Mouse (Mus musculus) heart, adult 18-20 months (tissue): ENCODE measurements around the gene Ufsp1. TPM values are rescaled to one million over a fixed set of nuclear protein-coding genes. Genes with fewer than 3 reads are reported as not detected.
A peak's percentile ranks its signal among the peaks of the same experiment; 100 is the strongest.

Source experiments
- DNase-seq, 2 experiments: peaks; one replicate each; pipeline ENCODE4 v3.0.0; 2021 to 2022; ENCODE audit warnings: mixed read lengths in 1 of 2
- total RNA-seq, 2 experiments: library from RNA; stranded (reverse); gene quantifications; 2 replicates each; pipeline ENCODE4 v1.2.3; 2021

The Ufsp1 gene
- total RNA-seq, 2 experiments from 2014 or later, result 8.1 to 10.7 TPM

DNA sequence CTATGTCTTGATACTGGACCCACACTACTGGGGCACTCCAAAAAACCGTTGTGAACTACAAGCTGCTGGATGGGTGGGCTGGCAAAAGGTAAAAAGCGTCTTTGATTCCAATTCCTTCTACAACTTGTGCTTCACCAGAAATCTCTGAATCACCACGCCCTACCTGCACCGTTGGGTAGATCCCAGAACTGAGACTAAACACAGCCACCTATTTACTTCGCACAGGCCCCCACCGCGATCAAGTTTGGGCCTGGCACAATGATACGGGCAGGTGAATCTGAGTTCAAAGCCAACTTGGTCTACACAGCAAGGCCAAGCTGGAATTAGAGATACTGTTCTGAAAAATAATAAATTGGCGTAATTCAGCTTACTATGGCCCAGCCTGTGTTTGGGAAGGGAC is 867 bp downstream of the Ufsp1 start:
- no peak for DNase-seq

DNA sequence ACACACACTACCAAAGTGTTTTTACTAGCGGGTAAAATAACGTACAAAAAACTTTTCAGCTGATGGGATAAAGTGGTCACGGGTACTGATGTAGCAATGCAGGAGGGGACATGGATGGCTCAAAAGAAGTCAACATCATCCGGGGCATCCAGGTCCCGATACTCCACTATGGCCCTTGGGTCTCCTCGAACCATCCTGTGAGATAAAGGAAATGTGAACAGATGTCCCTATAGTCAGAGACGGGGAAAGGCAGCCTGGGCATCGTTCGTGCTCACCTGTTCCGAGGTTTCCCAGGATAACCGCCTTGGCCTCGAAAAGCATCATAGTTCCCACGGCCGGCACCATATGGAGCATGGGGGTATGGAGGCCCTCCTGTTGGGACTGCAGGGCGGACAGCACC is 1.3 kb downstream of the Ufsp1 start:
- peak in 1 of 2 experiments; percentile 3 for DNase-seq

DNA sequence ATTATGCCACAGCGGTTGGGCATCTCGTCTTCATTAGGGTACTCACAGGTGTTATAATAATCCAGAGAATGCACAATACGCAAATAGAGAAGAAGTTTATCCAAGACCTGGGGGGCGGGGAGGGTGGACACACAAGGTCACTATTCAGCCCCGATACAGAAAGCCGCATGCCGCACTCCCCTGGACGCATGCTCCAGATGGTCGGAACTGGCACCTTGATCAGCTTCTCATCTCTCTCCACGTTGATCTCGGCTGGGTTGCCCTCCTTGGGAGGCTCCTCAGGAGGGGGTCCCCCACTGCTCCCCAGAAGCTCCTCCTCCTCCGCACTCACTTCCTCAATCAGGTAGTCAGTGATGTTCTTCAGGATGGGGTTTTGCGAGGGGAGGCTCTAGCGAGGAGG is 2.7 kb downstream of the Ufsp1 start:
- DNase-seq, result no peak

DNA sequence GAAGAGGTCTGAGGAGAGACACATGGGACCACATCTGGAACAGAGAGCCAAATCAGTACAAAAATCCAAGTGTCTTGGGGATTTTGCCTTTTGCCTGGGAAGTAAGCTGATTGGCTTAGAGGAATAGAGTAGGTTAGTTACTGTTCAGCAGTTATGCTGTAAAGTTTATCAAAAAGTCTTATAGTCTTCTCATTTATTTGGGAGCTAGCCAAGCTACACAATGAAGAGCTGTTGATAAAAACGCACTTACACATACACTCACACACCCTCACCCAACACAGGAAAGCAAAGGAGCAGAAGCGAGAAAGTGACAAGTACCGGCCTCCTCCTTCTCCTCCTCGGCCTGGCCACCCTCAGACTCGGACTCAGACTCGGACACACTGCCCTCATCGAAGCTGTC is 4.8 kb downstream of the Ufsp1 start:
- DNase-seq, result no peak

DNA sequence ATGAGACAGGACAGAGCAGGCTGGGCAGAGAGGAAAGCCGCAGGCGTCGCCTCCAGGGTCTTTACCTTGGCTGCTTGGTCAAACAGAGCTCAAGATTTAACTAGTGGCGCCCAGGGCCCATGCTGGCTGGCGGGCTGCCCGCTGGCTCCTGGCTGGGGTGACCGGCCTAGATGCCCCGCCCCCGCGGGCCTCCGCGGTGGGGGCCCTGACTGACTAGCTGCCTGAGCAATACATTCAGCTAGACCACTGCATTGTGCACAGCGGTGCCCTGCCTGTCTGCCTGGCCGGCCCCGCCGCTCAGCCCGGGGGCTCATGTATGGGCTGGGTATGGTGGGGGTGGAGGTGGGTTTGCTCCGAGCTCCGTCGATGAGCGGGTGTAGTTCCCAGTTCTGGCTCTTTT is 6.8 kb downstream of the Ufsp1 start:
- DNase-seq, result no peak

DNA sequence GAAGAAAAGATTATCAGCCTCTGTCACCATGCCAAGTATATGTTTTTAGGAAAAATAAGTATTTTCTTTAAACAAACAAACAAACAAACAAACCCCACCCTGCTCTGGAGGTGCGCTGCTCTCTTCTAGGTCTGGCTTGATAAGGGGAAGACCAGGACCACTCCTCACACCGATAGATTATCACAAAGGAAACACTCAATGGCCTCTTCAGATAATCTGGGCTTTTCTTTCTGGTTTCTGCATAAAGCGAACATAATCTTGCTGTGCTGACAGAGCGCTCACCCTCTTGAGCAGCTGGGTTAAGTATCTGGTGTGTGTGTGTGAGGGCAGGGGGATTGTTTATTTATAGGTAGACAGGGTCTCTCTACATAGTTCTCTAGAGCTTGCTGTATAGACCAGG is 9.2 kb downstream of the Ufsp1 start:
- no peak for DNase-seq

DNA sequence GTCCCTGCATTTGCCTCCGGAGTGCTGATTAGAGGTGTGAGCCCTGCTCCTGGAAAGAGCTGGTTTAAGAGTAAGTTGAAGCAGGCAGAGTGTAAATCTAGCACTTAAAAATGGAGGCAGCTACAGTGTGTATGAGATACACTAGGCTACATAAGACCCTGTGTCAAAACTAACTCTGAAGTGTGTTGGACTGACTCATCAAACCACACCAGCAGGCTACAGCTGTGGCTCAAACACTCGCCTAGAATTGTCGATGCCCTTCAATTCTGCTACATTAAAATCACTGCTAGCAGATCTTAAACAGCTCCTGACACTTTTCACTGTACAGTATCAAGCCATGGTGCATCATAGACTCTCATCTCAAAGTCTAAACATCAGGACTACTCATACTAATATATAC is 9.7 kb downstream of the Ufsp1 start:
- DNase-seq, result no peak

DNA sequence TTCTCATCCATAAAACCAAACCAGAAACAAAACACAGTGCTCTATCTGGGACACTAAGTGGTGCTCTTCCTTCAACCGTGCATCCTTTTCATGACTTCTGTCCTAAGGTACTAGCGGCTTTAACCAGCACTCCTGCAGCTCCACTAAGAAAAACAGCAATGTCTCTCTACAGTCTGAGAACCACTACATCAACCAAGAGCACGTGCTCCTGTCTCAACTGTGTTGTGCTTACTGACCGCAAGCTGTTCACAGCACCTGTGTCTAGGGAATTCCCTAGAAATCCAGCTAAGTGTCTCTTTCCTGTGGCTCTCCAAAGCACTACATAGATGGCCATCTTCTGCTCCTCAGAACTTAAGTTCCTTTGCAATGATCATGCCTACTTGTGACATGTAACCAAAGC is 10.4 kb downstream of the Ufsp1 start:
- DNase-seq, result no peak

DNA sequence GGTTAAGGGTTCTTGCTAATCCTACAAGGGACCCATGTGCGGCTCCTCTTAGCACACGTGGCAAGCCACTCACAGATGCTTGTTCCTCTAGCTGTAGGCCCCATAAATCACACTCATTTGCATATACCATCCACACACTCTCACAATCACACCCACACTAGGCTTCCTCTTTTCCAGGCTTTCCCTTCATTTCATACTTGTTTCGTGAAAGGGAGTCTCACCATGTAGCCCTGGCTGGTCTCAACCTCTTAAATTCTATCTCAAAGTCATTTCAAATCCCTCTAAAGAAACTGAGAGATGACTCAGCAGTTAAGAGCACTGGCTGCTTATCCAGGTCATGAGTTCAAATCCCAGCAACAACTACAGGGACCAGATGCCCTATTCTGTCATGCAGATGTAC is 11.4 kb downstream of the Ufsp1 start:
- DNase-seq, result no peak

DNA sequence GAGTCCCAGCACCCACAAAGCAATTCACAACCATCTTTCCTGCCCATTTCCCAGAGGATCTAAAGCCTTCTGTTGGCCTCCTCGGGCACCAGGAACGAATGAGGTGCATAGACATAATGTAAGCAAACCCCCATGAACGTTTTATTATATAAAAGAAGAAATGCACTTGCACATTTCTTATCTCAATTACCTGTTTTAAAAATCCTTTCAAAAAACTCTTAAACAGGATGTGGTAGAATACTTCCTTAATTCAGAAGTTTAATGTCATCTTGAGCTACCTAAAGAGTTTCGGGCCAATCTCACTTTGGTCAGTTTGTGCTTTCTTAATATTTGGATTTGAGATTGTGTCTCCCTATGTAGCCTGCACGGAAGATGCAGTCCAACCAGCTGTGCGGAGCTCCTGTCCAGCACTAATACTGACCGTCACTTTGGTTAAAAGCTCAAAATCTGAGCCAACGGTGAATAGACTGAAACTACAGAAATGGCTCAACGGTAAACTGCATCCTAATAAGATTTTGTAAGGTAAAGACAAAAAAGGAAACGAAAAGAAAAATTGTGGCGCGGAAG is 12.1 kb downstream of the Ufsp1 start:
- DNase-seq, result no peak

DNA sequence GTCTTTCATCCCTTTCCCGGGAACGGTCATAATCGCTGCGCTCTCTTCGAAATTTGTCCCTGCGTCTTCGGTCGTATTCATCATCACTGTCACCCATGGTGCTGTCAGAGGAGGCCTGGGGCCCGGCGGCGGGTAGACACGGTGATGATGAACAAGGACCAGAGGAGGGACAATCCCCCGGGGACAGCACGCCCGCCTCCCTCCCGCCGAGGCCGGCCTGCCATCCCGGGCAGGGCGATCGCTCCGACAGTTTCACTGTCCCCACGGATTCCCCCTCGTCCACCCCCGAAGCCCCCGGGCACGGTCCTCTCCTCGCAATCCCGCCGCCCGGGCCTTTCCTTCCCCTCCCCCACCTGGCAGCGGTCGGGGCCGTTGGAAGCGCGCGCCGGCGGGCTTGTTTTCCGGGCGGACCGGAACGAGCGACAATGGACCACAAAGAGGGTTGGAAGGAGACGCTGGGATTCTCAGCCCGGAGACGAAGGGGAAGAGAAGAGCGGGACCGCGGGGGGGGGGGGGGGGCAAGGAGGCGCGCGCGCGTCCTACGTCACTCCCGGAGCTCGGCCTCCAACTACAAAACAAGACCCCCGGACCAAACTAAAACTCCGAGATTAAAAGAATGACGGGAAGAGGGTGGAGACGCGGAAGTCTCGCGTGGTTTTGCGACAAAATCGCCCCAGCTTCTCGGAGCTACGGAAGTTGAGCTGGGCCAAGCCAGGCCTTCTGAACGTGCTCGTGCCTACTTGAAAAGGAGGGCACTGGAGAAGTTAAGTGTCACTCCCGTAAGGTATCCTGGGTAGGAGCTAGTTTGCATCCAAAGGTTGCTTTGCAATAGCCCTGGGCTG is 12.9 kb downstream of the Ufsp1 start, which contains the start of gene Srrt:
Srrt (minus strand) TSS at position 604 of the 842 bp plus-strand sequence.
- peak; percentile 95 for DNase-seq

DNA sequence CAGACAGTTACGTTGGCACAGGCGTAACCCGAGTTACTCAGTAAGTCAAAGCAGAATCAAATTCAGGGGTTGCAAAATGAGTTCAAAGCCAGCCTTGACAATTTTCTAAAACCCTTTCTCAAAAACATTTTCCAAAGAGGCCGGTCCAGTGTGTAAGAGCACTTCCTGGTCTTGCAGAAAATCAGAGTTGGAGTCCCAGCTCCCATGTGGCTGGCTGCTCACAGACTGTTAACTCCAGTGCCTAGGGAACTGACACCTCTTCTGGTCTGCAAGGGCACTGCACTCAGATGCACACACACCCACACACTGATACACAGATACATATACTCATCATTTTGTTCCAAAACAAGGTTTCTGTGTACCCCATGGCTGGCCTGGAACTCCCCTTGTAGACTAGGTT is 13.9 kb downstream of the Ufsp1 start:
- DNase-seq, result no peak

DNA sequence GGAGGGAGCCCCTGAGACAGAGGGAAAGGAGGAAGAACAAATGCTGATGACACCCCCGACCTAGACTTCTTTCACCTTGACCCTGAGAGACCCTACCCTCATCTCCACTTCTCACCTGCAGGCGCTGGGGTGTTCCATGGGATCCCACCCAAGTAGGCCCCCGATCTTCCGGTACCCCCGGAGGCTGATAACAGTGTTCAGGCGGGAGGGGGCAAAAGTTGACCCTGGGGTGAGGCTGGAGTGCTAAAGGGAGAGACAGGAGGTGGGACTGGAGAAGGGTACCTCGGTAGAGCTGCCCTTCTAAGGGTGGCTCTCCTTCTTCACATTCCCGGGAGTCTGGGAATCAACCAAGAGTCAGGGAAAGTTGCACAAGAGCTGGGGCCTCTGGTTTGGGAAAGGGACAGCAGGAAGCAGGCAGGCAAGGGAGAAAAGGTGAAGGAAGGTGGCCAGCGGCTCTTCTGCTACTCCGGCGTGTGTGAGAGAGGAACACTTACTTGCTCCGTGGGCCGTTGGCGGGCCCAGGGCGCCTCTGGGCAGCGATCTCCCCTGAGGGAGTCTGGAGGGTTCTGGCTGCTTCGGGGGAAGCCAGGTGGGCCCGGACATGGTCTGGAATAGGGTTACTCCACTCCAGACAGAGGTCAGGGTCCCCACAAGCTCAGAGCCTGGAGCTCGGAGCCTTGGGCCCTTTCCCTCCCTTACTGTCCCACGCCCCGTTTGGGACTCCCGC is 19.2 kb downstream of the Ufsp1 start:
- DNase-seq, result peak in 1 of 2 experiments; percentile 27

DNA sequence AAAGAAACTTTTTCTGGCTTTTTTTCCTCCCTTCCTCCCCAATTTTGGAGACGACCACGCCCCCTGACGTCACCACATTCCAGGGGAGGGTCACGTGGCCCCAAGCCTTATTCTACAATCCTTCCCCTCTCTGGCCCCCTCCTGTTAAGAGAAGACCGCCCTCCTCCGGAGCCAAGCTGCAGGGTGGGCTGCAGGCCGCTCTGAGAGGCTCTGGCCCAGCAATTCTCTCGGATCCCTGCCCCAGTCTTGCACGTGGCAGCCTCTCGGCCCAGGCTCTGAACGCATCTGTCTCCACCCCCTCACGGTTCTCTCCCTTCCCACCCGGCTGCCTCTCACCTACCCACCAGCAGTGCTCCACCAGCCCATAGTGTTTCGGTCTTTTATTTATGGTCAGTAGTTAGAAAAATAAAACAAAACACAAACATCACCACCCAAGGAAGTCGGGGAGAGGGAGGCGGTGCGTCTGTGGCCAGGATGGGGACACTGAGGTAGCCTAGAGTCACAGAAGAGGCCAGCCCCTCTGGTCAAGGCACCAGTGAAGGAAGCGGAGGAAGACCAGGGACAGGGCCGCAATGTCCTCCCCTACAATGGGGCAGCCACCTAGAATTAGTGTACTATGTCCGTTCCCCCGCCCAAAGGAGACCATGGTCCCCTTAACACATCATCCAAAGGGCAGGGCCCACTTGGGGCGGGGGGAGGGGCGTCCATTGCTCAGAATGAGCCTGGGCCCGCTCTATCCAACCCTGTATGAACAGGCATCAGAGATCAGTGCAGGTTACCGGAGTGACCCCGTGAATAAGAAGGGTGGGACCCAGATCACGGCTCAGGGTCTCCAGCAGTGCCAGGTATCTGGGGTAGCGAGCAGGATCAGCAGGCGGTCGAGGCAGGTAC is 20.0 kb downstream of the Ufsp1 start, which contains the start of gene Trip6:
Trip6 (minus strand) TSS at position 212 of the 891 bp plus-strand sequence.
- DNase-seq, result peak; percentile 92 to 96

DNA sequence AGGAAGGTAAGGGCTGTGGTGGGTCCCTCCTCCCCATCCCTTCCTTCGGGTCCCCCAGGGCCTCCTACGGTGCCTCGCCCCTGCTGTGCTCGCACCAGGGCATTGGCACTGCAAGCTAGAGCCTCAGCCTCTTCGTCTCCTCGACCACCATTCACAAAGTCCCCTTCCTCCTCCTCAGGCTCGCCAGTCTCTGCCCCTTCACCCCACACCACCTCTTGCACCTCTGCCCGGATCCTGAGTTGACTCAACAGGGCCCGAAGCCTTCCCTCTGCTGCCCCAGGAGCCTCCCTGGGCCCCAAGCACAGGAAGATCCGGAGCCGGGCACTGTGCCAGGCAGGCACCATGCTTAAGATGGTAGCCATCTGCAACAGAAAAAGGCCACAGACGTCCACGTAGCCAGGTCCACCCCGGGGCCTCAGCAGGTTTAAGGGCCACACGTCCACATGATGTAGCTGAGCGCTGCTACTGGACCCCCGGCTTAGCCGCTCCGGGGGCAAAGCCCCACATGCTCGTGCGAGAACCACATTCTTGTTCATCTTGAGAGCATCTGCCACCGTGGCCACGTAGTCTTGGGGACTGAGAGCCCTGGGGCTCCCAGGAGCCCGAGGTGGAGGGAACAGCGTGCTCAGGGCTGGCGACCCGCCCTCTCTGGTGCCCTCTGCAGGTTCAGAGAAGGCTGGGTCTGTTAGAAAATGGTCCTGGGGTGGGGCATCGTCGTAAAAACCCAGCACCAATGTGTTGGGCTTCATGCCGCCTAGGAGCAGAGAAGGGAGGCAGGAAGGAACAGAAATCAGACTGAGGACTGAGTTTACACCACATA is 20.9 kb downstream of the Ufsp1 start:
- peak in 1 of 2 experiments; percentile 39 for DNase-seq

DNA sequence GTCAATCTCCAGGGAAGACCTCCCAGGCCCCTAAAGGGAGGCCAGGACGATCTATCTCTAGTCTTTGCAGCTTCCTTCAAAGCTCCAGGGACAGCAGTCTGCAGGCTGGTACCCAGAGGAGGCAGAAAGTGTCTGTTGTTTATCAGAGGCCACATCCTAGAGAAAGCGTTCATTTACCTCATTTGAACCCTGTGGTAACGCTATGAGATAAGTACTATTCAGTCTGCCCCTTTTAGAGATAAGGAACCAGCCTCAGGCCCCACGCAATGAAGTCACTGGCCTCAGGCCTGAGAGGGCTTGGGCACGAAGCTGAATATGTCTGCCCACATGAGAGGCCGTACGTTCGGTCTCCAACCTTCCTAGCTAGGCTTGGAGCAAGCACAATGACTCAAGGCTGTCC is 22.9 kb downstream of the Ufsp1 start:
- no peak for DNase-seq

DNA sequence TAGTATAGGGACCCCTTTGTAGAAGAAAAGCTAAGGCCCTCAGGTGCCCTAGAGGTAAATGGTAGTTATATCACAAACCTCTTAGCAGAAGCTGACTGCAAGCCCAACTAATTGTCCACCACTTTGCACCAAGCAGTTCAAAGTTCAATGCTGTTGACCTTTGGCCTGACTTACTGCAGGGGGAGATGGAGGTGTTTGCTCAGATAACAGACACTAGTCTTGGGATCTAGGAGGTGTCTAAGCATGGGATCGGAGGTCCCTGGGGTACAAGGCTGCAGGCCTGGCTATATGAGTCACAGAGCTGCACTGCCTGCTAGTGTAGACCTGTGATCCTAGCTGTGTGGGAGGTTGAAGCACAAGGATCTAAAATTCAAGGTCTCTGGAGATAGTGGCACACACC is 24.1 kb downstream of the Ufsp1 start:
- DNase-seq, result no peak

DNA sequence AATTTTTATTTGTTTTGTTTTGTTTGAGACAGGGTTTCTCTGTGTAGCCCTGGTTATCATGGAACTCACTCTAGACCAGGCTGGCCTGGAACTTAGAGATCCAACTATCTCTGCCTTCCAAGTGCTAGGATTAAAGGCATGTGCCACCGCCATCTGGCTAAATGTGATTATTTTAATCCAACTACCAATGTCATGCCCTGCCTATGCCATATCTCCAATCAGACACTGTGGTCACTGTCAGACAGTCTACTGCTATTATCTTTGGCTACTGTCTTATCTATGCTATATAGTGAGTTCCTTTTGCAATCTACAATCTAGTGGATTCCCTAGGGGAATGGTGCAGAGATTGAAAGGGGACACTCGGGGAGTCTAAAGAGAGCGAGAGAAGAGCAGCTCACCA is 26.6 kb downstream of the Ufsp1 start:
- no peak for DNase-seq

DNA sequence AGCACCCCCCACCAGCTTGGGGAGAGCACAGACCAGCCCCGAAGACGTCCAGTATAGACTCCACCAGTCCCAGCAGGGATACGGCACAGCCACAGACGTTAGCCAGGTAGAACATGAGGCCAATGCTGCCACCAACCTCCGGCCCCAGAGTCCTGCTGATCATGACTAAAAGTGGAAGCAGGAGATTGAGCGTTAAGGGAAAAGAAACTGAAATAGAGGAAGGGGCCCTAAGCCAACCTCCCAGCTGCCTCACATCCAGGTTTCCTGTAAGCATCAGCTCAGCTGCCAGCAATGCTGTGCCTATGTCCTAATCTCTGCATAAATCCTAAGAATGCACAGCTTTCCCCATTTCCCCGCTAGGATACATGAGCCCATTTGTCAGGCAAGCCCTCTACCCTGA is 36.5 kb downstream of the Ufsp1 start:
- no peak for DNase-seq

DNA sequence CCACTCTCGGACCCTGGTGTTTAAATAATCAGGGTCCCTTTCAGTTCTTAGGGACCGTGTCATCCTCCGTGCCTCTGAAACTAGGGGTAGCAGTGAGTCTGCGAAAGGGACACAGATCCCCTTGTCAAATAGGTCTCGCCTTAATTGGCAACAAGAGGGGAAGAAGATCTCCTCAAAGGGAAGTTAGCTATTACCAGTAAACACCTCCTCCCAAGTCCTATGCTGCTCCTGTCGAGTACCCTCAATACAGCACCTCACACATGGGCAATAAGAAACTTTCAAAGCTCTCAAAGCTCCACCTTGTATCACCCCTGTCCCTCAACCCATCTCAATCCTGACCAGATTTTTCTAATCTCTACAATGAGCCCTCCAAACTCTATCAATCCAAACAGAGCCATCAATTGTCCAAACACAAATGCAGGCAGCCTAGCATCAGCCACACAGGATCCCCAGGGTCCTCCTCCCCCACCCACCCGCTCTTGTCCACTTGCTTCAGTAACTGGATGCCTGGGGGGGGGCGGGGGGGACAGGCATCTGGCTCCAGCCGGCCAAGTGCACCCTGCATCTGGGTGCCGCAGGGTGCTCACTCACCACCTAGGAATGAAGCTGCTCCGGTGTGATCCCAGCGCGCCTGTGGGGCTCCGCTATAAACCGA is 38.6 kb downstream of the Ufsp1 start:
- DNase-seq, result no peak
